In the genomic region with DNA sequence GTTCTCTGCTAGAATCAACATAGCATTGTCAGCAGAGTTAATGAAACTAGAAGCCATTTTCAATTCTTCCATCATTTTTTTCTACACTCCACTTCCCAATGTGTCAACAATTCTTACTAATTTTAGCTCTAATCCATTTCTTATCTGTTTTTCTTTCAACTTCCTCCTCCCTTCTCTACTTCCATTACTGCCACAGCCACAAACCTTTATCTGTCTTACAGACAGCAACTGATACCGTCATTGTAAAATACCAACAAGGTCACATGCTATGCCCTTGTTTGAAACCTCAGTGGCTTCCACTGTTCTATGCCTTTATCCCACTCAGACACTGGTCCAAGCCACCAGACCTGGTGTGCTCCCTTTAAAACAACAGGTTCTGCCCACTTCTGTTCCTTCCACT, we compare ENCODE assay signal across 29 mouse cellular contexts. TPM values are rescaled to one million over a fixed set of nuclear protein-coding genes. Genes with fewer than 3 reads are reported as not detected.
DNase-seq lines count a peak whose midpoint lies in the region; ATAC-seq and TF ChIP-seq lines count a peak whose summit lies in the region.
"Had no signal": no experiment of that assay in that cellular context is flagged by ENCODE, and none has a peak within 500 bp of the region (broad histone marks: within the 10 kb centered on the region; RNA-seq: fewer than 3 reads in every experiment).

No protein-coding gene starts in this region.

- H3K27ac ChIP-seq in heart, embryonic 10.5 days: peak overlapping the region; percentile 47; the same call in 1 of the 2 replicates
- H3K27ac ChIP-seq in heart, adult 2 months: no peak overlapping the region
- H3K27ac ChIP-seq in heart, embryonic 16.5 days (ENCODE audit: low read length): peak overlapping the region; percentile 71
- no peak overlapping the region for H3K27ac ChIP-seq in forebrain, postnatal 0 days (ENCODE audit: low read depth, low read length)
- H3K27ac ChIP-seq: embryonic facial prominence, embryonic 12.5 days; hindbrain, embryonic 14.5 days; left cerebral cortex, adult 2 months; liver, embryonic 13.5 days; midbrain, embryonic 10.5 days; neural tube, embryonic 15.5 days had no signal

- no peak for TF ChIP-seq CTCF in heart, adult 2 months (IDR thresholded peaks at IDR 0.05)
- TF ChIP-seq CTCF in forebrain, postnatal 0 days (IDR thresholded peaks at IDR 0.05; ENCODE audit: low read depth): no peak

- 14% methylated on average over 1 of the region's 1 CpGs for WGBS in heart, embryonic 10.5 days
- WGBS in heart, adult 2 months: 10% methylated on average over 1 of the region's 1 CpGs
- WGBS in heart, embryonic 16.5 days: 18% methylated on average over 1 of the region's 1 CpGs
- 90% methylated on average over 1 of the region's 1 CpGs for WGBS in forebrain, postnatal 0 days

- no peaks in the 10 kb centered on the region for H3K9me3 ChIP-seq in heart, embryonic 10.5 days
- no peaks in the 10 kb centered on the region for H3K9me3 ChIP-seq in heart, embryonic 16.5 days (replicated peaks; ENCODE audit: control insufficient read depth, low read length)
- no peaks in the 10 kb centered on the region for H3K9me3 ChIP-seq in forebrain, postnatal 0 days (ENCODE audit: low read length)
- H3K9me3 ChIP-seq: embryonic facial prominence, embryonic 12.5 days; liver, embryonic 13.5 days; midbrain, embryonic 10.5 days; neural tube, embryonic 15.5 days had no signal

- no peak for ATAC-seq in heart, embryonic 16.5 days (replicated peaks; ENCODE audit: extremely low read depth, insufficient read depth, low FRiP score)
- 0 out of 2 replicates have a peak, but pooled peaks have one; percentile 11 for ATAC-seq in megakaryocyte, adult 5-6 weeks (ENCODE audit: poor library complexity, severe bottlenecking)
- no peak for ATAC-seq in forebrain, postnatal 0 days
- ATAC-seq: inflammation-experienced regulatory T-cells, adult 6 months had no signal

- no peak overlapping the region for H3K4me2 ChIP-seq in heart, embryonic 16.5 days (ENCODE audit: low read depth, low read length)
- H3K4me2 ChIP-seq in forebrain, postnatal 0 days (ENCODE audit: low read depth): no peak overlapping the region
- H3K4me2 ChIP-seq: embryonic facial prominence, embryonic 12.5 days; hindbrain, embryonic 14.5 days; liver, embryonic 13.5 days; neural tube, embryonic 15.5 days had no signal

- no peaks in the 10 kb centered on the region for H3K27me3 ChIP-seq in heart, embryonic 10.5 days (ENCODE audit: insufficient read depth, poor library complexity, severe bottlenecking)
- no peaks in the 10 kb centered on the region for H3K27me3 ChIP-seq in heart, adult 2 months (ENCODE audit: control insufficient read depth, insufficient read depth, low read length)
- H3K27me3 ChIP-seq in heart, embryonic 16.5 days (ENCODE audit: control insufficient read depth, insufficient read depth, low read length): no peaks in the 10 kb centered on the region
- H3K27me3 ChIP-seq in forebrain, postnatal 0 days (ENCODE audit: insufficient read depth, low read length): no peaks in the 10 kb centered on the region
- H3K27me3 ChIP-seq: embryonic facial prominence, embryonic 12.5 days; liver, embryonic 13.5 days; neural tube, embryonic 15.5 days had no signal

- H3K9ac ChIP-seq in heart, adult 2 months (ENCODE audit: low read depth, low read length): no peak overlapping the region
- no peak overlapping the region for H3K9ac ChIP-seq in heart, embryonic 16.5 days (ENCODE audit: low read length)
- H3K9ac ChIP-seq in forebrain, postnatal 0 days: no peak overlapping the region
- H3K9ac ChIP-seq: embryonic facial prominence, embryonic 12.5 days; hindbrain, embryonic 14.5 days; liver, embryonic 13.5 days; neural tube, embryonic 15.5 days had no signal

- no peak for TF ChIP-seq EP300 in heart, adult 2 months (IDR thresholded peaks at IDR 0.05; ENCODE audit: insufficient read depth, low read depth, low read length)

- peaks cover 11% of the 10 kb centered on the region for H3K4me1 ChIP-seq in heart, embryonic 10.5 days
- H3K4me1 ChIP-seq in heart, adult 2 months (ENCODE audit: control insufficient read depth, insufficient read depth, low read length): no peaks in the 10 kb centered on the region; the same call in none of the 2 replicates
- peaks cover 14% of the 10 kb centered on the region for H3K4me1 ChIP-seq in heart, embryonic 16.5 days (ENCODE audit: control insufficient read depth, insufficient read depth, low read length)
- no peaks in the 10 kb centered on the region for H3K4me1 ChIP-seq in forebrain, postnatal 0 days (ENCODE audit: insufficient read depth)
- H3K4me1 ChIP-seq: embryonic facial prominence, embryonic 12.5 days; midbrain, embryonic 10.5 days; neural tube, embryonic 15.5 days had no signal

- no peak for TF ChIP-seq POLR2A in heart, adult 2 months (IDR thresholded peaks at IDR 0.05; ENCODE audit: insufficient read depth, low read depth, low read length)

- H3K36me3 ChIP-seq in heart, embryonic 10.5 days: peaks cover 40% of the 10 kb centered on the region
- peaks cover 5% of the 10 kb centered on the region; the same call in 1 of the 2 replicates for H3K36me3 ChIP-seq in heart, adult 2 months (ENCODE audit: control insufficient read depth, insufficient read depth, low read length)
- H3K36me3 ChIP-seq in heart, embryonic 16.5 days (ENCODE audit: control insufficient read depth, insufficient read depth): peaks cover 8% of the 10 kb centered on the region
- H3K36me3 ChIP-seq in forebrain, postnatal 0 days (ENCODE audit: insufficient read depth): peaks cover 4% of the 10 kb centered on the region; the same call in 1 of the 2 replicates

- H3K79me2 ChIP-seq in heart, adult 2 months (replicated peaks; ENCODE audit: control insufficient read depth, insufficient read depth, low read length): peaks cover 5% of the 10 kb centered on the region; the same call in 1 of the 2 replicates

- no peak overlapping the region for H3K4me3 ChIP-seq in heart, embryonic 10.5 days
- H3K4me3 ChIP-seq in heart, adult 2 months: no peak overlapping the region
- H3K4me3 ChIP-seq in heart, embryonic 16.5 days (ENCODE audit: low read length): no peak overlapping the region
- no peak overlapping the region for H3K4me3 ChIP-seq in forebrain, postnatal 0 days (ENCODE audit: low read depth, low read length)
- H3K4me3 ChIP-seq: embryonic facial prominence, embryonic 12.5 days; left cerebral cortex, adult 2 months; liver, embryonic 13.5 days; midbrain, embryonic 10.5 days; neural tube, embryonic 15.5 days had no signal

- no peak for DNase-seq in heart, embryonic 10.5 days (ENCODE audit: low spot score)
- DNase-seq in heart, adult 2 months: no peak
- no peak for DNase-seq in heart, postnatal 25 days (ENCODE audit: low spot score)
- no peak for DNase-seq in right cerebral cortex, postnatal 10 days (ENCODE audit: low spot score in 2 of 2)
- DNase-seq in lung, postnatal 10 days: no peak
- no peak for DNase-seq in forebrain, postnatal 0 days
- DNase-seq: adrenal gland, postnatal 25 days; cerebellum, adult 11-12 months; cerebellum, postnatal 10 days; gastrocnemius, postnatal 36 days; kidney, postnatal 36 days; layer of hippocampus, adult 9-11 months; liver, embryonic 13.5 days; lung, adult 2 months; right cerebral cortex, adult 18-20 months had no signal

- intact Hi-C loops in heart, adult 2 months (cut with DNase I): no loop called here
- intact Hi-C loops in heart, postnatal 25 days (cut with DNase I): no loop called here

RNA-seq across cellular contexts. Expression of a gene that starts 39.8 kb away (rescaled TPM):
- 16.2 and 16.3 TPM in 2 replicates for polyA plus RNA-seq in heart, embryonic 10.5 days (2016; fragmentation: Nextera tagmentation; extraction: Ambion mirVana)
- total RNA-seq in heart, adult 2 months (2021): 10 to 100 TPM; 17.8 to 18.7 TPM
- 5.0 and 11.8 TPM in 2 replicates for polyA plus RNA-seq in heart, adult 2 months (2012; rRNA removed)
- polyA plus RNA-seq in heart, embryonic 16.5 days (2015; fragmentation: Nextera tagmentation; extraction: Ambion mirVana): 12.6 and 13.0 TPM in 2 replicates
- total RNA-seq in heart, postnatal 25 days (2021): 10 to 100 TPM; 18.6 to 22.4 TPM
- 179 and 180 TPM in 2 replicates for total RNA-seq in megakaryocyte, adult 5-6 weeks (2015)
- total RNA-seq in megakaryocyte, adult 5-6 weeks (2017): 45.3 and 70.2 TPM in 2 replicates
- 16.0 and 24.4 TPM in 2 replicates for total RNA-seq in forebrain, postnatal 0 days (2014; rRNA removed)
- 6.8 and 14.4 TPM in 2 replicates for polyA plus RNA-seq in forebrain, postnatal 0 days (2015; fragmentation: Nextera tagmentation; extraction: Ambion mirVana)

RNA-seq across cellular contexts. Expression of a gene that starts 46.5 kb away (rescaled TPM):
- not detected in 2 replicates for polyA plus RNA-seq in heart, embryonic 10.5 days (2016; fragmentation: Nextera tagmentation; extraction: Ambion mirVana)
- not detected for total RNA-seq in heart, adult 2 months (2021)
- polyA plus RNA-seq in heart, adult 2 months (2012; rRNA removed): 1.6 TPM in 1 of 2 replicates, not detected in the other
- polyA plus RNA-seq in heart, embryonic 16.5 days (2015; fragmentation: Nextera tagmentation; extraction: Ambion mirVana): 0.88 and 2.5 TPM in 2 replicates
- not detected for total RNA-seq in heart, postnatal 25 days (2021)
- not detected in 2 replicates for total RNA-seq in megakaryocyte, adult 5-6 weeks (2015)
- total RNA-seq in megakaryocyte, adult 5-6 weeks (2017): not detected in 2 replicates
- 3.5 and 7.8 TPM in 2 replicates for total RNA-seq in forebrain, postnatal 0 days (2014; rRNA removed)
- 5.0 and 7.0 TPM in 2 replicates for polyA plus RNA-seq in forebrain, postnatal 0 days (2015; fragmentation: Nextera tagmentation; extraction: Ambion mirVana)
- total RNA-seq: gastrocnemius, adult 18-20 months; gastrocnemius, postnatal 36 days had no signal
- polyA plus RNA-seq: embryonic facial prominence, embryonic 12.5 days; forebrain, embryonic 11.5 days; heart, postnatal 0 days; hindbrain, embryonic 14.5 days; inflammation-experienced regulatory T-cells, adult 6 months; kidney, embryonic 14.5 days; limb, embryonic 14.5 days; liver, embryonic 13.5 days; midbrain, embryonic 10.5 days; neural tube, embryonic 15.5 days had no signal

RNA-seq across cellular contexts. Expression of a gene that starts 57.3 kb away (rescaled TPM):
- not detected in 2 replicates for polyA plus RNA-seq in heart, embryonic 10.5 days (2016; fragmentation: Nextera tagmentation; extraction: Ambion mirVana)
- 1 to 10 TPM; 3.4 to 4.2 TPM for total RNA-seq in heart, adult 2 months (2021)
- polyA plus RNA-seq in heart, adult 2 months (2012; rRNA removed): 1.7 and 3.3 TPM in 2 replicates
- 0.06 and 0.07 TPM in 2 replicates for polyA plus RNA-seq in heart, embryonic 16.5 days (2015; fragmentation: Nextera tagmentation; extraction: Ambion mirVana)
- total RNA-seq in heart, postnatal 25 days (2021): 1 to 10 TPM; 4.3 to 4.4 TPM
- 0.07 and 0.34 TPM in 2 replicates for total RNA-seq in megakaryocyte, adult 5-6 weeks (2015)
- total RNA-seq in megakaryocyte, adult 5-6 weeks (2017): not detected in 2 replicates
- total RNA-seq in forebrain, postnatal 0 days (2014; rRNA removed): 0.33 and 1.0 TPM in 2 replicates
- polyA plus RNA-seq in forebrain, postnatal 0 days (2015; fragmentation: Nextera tagmentation; extraction: Ambion mirVana): 0.43 and 1.0 TPM in 2 replicates
- polyA plus RNA-seq: midbrain, embryonic 10.5 days; testis, adult 2 months had no signal

RNA-seq across cellular contexts. Expression of a gene that starts 59.7 kb away (rescaled TPM):
- 34.6 and 67.0 TPM in 2 replicates for polyA plus RNA-seq in heart, embryonic 10.5 days (2016; fragmentation: Nextera tagmentation; extraction: Ambion mirVana)
- total RNA-seq in heart, adult 2 months (2021): 10 to 100 TPM; 31.6 to 32.5 TPM
- 49.8 and 70.9 TPM in 2 replicates for polyA plus RNA-seq in heart, adult 2 months (2012; rRNA removed)
- polyA plus RNA-seq in heart, embryonic 16.5 days (2015; fragmentation: Nextera tagmentation; extraction: Ambion mirVana): 104 and 111 TPM in 2 replicates
- total RNA-seq in heart, postnatal 25 days (2021): 10 to 100 TPM; 38.9 to 40.4 TPM
- 1.6 TPM in 2 replicates for total RNA-seq in megakaryocyte, adult 5-6 weeks (2015)
- 3.2 and 5.8 TPM in 2 replicates for total RNA-seq in megakaryocyte, adult 5-6 weeks (2017)
- total RNA-seq in forebrain, postnatal 0 days (2014; rRNA removed): 12.2 and 21.1 TPM in 2 replicates
- polyA plus RNA-seq in forebrain, postnatal 0 days (2015; fragmentation: Nextera tagmentation; extraction: Ambion mirVana): 5.0 and 6.0 TPM in 2 replicates

Comparison
In these comparisons a context has a peak if more than half of its experiments do, and no peak if none do; other contexts are left out.
1. H3K27ac ChIP-seq: peak in heart, embryonic 10.5 days (single experiment) and heart, embryonic 16.5 days (single experiment); none in heart, adult 2 months (single experiment) and forebrain, postnatal 0 days (single experiment).